Mouse (Mus musculus) forebrain, embryonic 11.5 days (tissue): Measurements from ENCODE around the gene Efemp2. TPM values are rescaled to one million over a fixed set of nuclear protein-coding genes. Genes with fewer than 3 reads are reported as not detected.

Experiments used
- ATAC-seq: fragments of 200-750 bp; cut with Nextera tagmentation; replicated peaks from 2 replicates; pipeline ENCODE4 v1.8.0; 2017; ENCODE audit warnings: moderate TSS enrichment; ENCODE audit not compliant: low FRiP score
- DNase-seq: peaks from one replicate; pipeline ENCODE4 v3.0.0-alpha.2; 2017; ENCODE audit warnings: low spot score
- H3K27ac ChIP-seq: fragments of 300-500 bp; sonication (generic); 2 replicates; pipeline ENCODE4 v1.5.1; 2014; ENCODE audit warnings: low read depth, low read length
- H3K27me3 ChIP-seq: fragments of 300-500 bp; sonication (generic); 2 replicates; pipeline ENCODE4 v1.6.1; 2014; ENCODE audit warnings: mild to moderate bottlenecking, low read length, mixed read lengths; ENCODE audit not compliant: control insufficient read depth, insufficient read depth
- H3K36me3 ChIP-seq: fragments of 300-500 bp; sonication (generic); 2 replicates; pipeline ENCODE4 v1.6.1; 2014; ENCODE audit warnings: mild to moderate bottlenecking, low read length, moderate library complexity, mixed read lengths; ENCODE audit not compliant: control insufficient read depth, insufficient read depth
- H3K4me1 ChIP-seq: fragments of 300-500 bp; sonication (generic); replicated peaks from 2 replicates; pipeline ENCODE4 v1.6.1; 2014; ENCODE audit warnings: low read length, mixed read lengths; ENCODE audit not compliant: control insufficient read depth, insufficient read depth
- H3K4me2 ChIP-seq: fragments of 300-500 bp; sonication (generic); 2 replicates; pipeline ENCODE4 v1.6.1; 2014; ENCODE audit warnings: low read depth, mild to moderate bottlenecking, low read length, moderate library complexity, mixed read lengths; ENCODE audit not compliant: severe bottlenecking
- H3K4me3 ChIP-seq: fragments of 300-500 bp; sonication (generic); 2 replicates; pipeline ENCODE4 v1.5.1; 2014; ENCODE audit warnings: low read depth, low read length
- H3K9ac ChIP-seq: fragments of 300-500 bp; sonication (generic); 2 replicates; pipeline ENCODE4 v1.6.1; 2014; ENCODE audit warnings: low read length
- H3K9me3 ChIP-seq: fragments of 300-500 bp; sonication (generic); 2 replicates; pipeline ENCODE4 v1.6.1; 2016; ENCODE audit warnings: low read length, mixed read lengths; ENCODE audit not compliant: control insufficient read depth
- WGBS: fragments of 180-500 bp; shearing (Covaris S2); extraction: QIAGEN DNeasy Blood & Tissue Kit; methylation state at CpG from one replicate; pipeline ENCODE4 v1.1.7; 2014; 5-methylcytosine and 5-hydroxymethylcytosine counted together
- polyA plus RNA-seq: library from polyadenylated mRNA; unstranded; fragments of >200 nt; fragmentation: Nextera tagmentation; extraction: Ambion mirVana; gene quantifications from 2 replicates; pipeline ENCODE4 v1.2.1, GENCODE M21; 2014

Gene Efemp2
- polyA plus RNA-seq, 1 experiment from 2014 or later: 50.4 TPM

DNA sequence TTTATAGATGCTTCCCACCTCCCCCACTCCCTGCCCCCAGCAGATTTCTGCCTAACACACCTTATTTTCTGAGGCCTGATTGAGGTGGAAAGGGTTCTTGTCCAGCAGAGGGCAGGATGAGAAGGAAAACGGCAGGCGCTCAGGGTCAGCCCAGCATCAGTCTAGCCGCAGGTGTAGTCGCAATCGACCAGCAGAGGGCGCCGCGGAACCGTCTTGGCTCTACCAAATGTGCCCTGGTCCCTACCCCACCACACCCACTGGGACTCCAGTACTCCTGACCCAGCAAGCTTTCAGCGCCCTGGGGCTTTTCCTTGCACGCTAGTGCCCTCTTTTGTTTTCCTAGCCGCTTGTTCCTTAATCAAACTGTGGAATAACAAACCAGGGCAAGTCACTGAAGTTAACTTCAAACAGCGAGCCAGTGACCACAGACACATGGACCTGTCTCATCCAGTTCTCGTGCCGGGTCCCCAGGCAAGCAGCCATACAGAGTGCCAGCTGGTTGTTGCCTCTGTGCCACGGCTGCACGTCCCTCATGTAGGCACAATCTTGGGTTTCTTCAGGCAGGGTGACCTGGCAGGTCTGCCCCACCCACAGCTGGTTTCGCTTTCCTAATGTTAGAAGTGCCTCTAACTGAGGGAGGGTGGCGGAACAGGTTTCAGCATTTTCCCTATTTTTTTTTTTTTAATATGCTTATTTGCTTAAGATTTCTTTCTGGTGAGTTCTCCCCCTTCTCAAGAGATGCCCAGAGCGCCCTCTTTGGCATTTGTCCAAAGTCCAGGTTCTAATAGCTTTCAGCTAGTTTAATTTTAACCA, 55.8 kb downstream of the Efemp2 start:
- Histone ChIP-seq H3K4me2 (peak overlapping the region; percentile 29; the same call in 1 of the 2 replicates), H3K9me3 (no peaks in the 10 kb centered on the region), H3K4me1 (peaks cover 4% of the 10 kb centered on the region; the same call in 1 of the 2 replicates), H3K4me3 (no peak overlapping the region), H3K36me3 (no peaks in the 10 kb centered on the region), H3K27me3 (no peaks in the 10 kb centered on the region), H3K9ac (no peak overlapping the region), H3K27ac (no peak overlapping the region)
- DNase-seq: peak; percentile 98
- 15% methylated on average over 20 of the region's 20 CpGs for WGBS
- ATAC-seq: peak; percentile 91

DNA sequence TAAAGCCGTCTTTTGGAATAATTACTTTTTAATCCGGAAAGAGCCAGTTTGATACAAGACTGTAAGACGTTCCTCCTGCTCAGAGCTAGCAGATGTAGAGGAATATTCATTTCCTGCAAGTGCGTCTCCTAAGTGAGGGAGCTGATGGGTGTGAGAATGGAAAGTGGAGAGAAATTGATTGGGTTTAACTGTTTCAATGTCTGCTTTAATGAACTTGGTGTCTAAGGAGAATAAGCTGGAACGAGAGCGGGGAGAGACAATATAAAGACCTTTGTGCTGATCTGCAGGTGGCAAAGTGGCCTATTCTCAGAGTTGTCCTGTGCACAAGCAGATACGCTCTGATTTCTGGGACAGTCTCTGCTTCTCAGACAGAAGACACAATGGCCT, 56.4 kb downstream of the Efemp2 start:
- Histone ChIP-seq H3K27ac (no peak overlapping the region), H3K4me1 (peaks cover 4% of the 10 kb centered on the region; the same call in 1 of the 2 replicates), H3K27me3 (no peaks in the 10 kb centered on the region), H3K4me2 (no peak overlapping the region), H3K9me3 (no peaks in the 10 kb centered on the region), H3K36me3 (no peaks in the 10 kb centered on the region), H3K4me3 (no peak overlapping the region), H3K9ac (no peak overlapping the region)
- ATAC-seq: no peak
- 31% methylated on average over 7 of the region's 7 CpGs for WGBS
- no peak for DNase-seq

Other genes with a start within 250 kb of the Efemp2 start
- 32.2 and 33.2 TPM in 2 replicates for gene Pacs1, start 200.8 kb upstream of the Efemp2 start, polyA plus RNA-seq
- 418 and 450 TPM in 2 replicates for gene Sf3b2, start 178.5 kb upstream of the Efemp2 start, polyA plus RNA-seq
- 17.2 and 18.9 TPM in 2 replicates for gene Gal3st3, start 175.6 kb upstream of the Efemp2 start, polyA plus RNA-seq
- gene Catsper1, start 138.2 kb upstream of the Efemp2 start, polyA plus RNA-seq: not detected in 2 replicates
- 0.83 TPM in 1 of 2 replicates, not detected in the other for gene Cst6, start 124.4 kb upstream of the Efemp2 start, polyA plus RNA-seq
- gene Eif1ad, start 107.2 kb upstream of the Efemp2 start, polyA plus RNA-seq: 79.2 and 82.8 TPM in 2 replicates
- 470 and 498 TPM in 2 replicates for gene Banf1, start 106.8 kb upstream of the Efemp2 start, polyA plus RNA-seq
- gene Sart1, start 85.3 kb upstream of the Efemp2 start, polyA plus RNA-seq: 87.1 and 101 TPM in 2 replicates
- gene Tsga10ip, start 71.4 kb upstream of the Efemp2 start, polyA plus RNA-seq: not detected in 2 replicates
- gene Drap1, start 49.0 kb upstream of the Efemp2 start, polyA plus RNA-seq: 193 and 202 TPM in 2 replicates
- gene AI837181, start 48.8 kb upstream of the Efemp2 start, polyA plus RNA-seq: 34.6 and 42.0 TPM in 2 replicates
- gene Fosl1, start 26.4 kb upstream of the Efemp2 start, polyA plus RNA-seq: not detected in 2 replicates
- 6.5 and 6.6 TPM in 2 replicates for gene Ccdc85b, start 16.1 kb upstream of the Efemp2 start, polyA plus RNA-seq
- gene Fibp, start 13.3 kb upstream of the Efemp2 start, polyA plus RNA-seq: 105 TPM in 2 replicates
- gene Ctsw, start 5.4 kb upstream of the Efemp2 start, polyA plus RNA-seq: 3.4 and 4.0 TPM in 2 replicates
- 39.2 and 42.7 TPM in 2 replicates for gene Mus81, start 14.4 kb downstream of the Efemp2 start, polyA plus RNA-seq
- gene Cfl1, start 16.5 kb downstream of the Efemp2 start, polyA plus RNA-seq: 3,238 and 3,452 TPM in 2 replicates
- gene 1700020D05Rik, start 29.8 kb downstream of the Efemp2 start, polyA plus RNA-seq: not detected in 2 replicates
- gene Snx32, start 36.6 kb downstream of the Efemp2 start, polyA plus RNA-seq: 15.9 and 19.5 TPM in 2 replicates
- 0.11 and 0.35 TPM in 2 replicates for gene Ovol1, start 86.7 kb downstream of the Efemp2 start, polyA plus RNA-seq
- 1.9 and 2.5 TPM in 2 replicates for gene Ap5b1, start 94.1 kb downstream of the Efemp2 start, polyA plus RNA-seq
- gene Rnaseh2c, start 127.9 kb downstream of the Efemp2 start, polyA plus RNA-seq: 158 and 198 TPM in 2 replicates
- gene Kat5, start 136.3 kb downstream of the Efemp2 start, polyA plus RNA-seq: 38.0 and 38.9 TPM in 2 replicates
- 37.8 and 39.9 TPM in 2 replicates for gene Rela, start 163.5 kb downstream of the Efemp2 start, polyA plus RNA-seq
- gene Sipa1, start 189.8 kb downstream of the Efemp2 start, polyA plus RNA-seq: 18.4 and 19.9 TPM in 2 replicates
- 20.4 and 21.7 TPM in 2 replicates for gene Map3k11, start 214.8 kb downstream of the Efemp2 start, polyA plus RNA-seq
- gene Pcnx3, start 215.0 kb downstream of the Efemp2 start, polyA plus RNA-seq: 34.1 and 37.7 TPM in 2 replicates
- gene Kcnk7, start 230.4 kb downstream of the Efemp2 start, polyA plus RNA-seq: not detected in 2 replicates